Mouse (Mus musculus): ENCODE results near the gene Myl3.

Gene Myl3

DNA sequence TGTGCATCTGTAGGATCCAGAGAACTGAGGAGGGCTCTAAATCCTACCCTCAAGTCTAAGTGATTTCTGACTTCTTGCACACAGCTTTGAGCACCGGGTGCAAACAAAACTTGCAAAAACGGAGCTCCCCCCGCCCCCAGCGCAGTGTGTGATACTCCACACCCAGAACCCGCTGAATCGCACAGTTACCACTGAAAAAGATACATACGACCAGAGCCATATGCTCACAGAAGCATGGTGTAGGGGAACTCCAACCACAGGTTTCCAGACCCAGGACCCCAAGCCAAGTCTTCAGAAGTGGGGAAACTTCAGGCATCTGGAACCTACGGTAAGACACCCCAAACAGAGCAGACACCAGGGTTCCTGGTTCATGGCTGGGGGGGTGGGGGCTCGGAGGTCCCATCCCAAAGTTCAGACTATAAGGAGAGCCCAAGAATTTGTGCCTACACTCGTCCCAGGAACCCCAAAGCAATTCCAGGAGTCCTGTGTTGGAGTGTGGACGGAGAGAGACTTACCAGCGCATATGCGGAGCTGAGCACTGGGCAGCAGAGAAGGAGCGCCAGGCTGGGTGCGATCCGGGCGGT is at the start of gene Myl3:
Gene Myl3, plus strand, starts transcription at position 151 of the 584 bp plus-strand sequence.
- no peak for DNase-seq (ENCODE audit: low spot score in 2 of 2)

DNA sequence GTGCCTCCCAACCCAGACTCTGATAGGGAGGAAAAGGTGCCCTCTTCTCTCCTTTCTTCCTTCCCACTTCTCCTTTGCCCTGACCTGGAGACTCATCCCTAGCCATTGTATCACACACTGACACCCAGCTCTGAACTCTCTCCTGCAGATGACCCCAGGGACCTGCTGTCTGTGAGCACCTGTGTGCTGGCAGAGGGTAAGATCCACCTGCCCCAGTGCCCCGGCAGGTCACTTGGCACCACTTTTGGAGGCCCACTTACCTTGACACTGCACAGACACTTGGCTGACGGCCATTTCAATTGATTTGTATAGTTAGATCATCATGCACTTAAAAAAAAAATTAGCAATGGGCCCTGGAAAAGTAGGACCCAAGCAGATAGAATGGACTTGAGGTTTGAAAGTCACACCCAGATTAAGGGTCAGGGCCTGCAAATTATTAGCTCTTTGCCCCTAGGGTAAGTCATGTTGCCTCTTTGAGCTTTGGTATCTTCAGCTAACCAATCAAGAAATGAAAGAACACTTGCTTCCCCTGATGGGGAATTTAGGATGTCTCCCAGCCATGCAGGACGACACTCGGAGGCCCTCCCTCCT is 46.4 kb upstream of the Myl3 start:
- DNase-seq (ENCODE audit: low spot score in 2 of 2): no peak

DNA sequence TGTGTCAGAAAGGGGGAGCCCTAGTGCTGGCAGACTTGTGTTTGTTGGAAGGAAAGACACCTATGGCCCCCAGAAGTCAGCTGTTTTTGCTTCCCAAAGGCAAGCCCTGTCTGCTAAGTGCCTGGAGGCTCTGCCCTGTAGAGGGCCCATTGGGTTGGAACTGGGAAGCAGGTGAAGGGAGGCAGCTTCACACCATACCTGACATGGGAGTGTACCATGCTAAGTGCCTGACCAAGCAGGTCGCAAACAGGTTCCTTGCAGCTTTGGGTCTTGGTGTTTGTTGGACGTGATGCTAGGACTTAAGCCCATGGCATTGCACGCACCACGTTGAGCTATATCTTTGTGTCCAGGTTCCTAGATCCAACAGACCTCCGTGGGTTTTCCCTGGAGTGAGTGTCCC is 45.2 kb upstream of the Myl3 start:
- no peak for DNase-seq (ENCODE audit: low spot score in 2 of 2)

DNA sequence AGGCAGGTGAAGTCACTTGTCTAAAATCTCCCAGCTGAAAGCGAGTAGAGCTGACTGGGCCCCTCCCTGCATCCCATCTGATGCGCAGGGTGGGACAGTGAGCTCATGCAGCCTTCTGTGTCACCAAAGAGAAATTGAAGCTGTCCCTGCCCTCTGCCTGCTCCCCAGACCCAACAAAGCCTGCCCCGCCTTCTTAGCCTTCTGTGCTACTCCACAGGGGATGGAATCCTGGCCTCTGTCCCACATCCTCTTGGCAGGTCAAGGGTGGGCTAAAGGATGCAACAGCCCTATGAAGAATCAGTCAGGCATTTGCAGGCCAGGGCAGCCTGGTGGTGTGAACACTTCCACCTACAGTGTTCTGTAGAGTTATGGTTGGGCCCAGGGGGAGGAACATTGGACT is 44.2 kb upstream of the Myl3 start:
- no peak for DNase-seq (ENCODE audit: low spot score in 2 of 2)

DNA sequence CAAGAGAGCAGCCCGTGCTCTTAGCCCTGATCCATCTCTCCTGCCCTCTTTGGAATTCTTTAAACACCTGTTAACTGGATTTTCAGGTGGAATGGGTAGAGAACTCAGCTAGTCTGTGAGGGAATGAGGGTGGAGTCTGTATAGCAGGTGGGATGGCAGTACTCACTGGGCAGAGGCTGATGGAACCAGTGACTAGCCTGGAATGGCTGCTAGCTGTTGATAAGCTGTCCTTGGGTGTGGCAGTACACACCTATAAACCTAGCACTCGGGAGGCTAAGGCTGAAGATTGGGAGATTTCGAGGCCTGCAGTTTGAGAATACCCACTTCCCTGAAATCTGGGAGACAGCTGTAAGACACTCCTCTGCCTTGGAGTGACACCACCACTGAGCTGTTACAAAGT is 42.1 kb upstream of the Myl3 start:
- DNase-seq (ENCODE audit: low spot score in 2 of 2): no peak

DNA sequence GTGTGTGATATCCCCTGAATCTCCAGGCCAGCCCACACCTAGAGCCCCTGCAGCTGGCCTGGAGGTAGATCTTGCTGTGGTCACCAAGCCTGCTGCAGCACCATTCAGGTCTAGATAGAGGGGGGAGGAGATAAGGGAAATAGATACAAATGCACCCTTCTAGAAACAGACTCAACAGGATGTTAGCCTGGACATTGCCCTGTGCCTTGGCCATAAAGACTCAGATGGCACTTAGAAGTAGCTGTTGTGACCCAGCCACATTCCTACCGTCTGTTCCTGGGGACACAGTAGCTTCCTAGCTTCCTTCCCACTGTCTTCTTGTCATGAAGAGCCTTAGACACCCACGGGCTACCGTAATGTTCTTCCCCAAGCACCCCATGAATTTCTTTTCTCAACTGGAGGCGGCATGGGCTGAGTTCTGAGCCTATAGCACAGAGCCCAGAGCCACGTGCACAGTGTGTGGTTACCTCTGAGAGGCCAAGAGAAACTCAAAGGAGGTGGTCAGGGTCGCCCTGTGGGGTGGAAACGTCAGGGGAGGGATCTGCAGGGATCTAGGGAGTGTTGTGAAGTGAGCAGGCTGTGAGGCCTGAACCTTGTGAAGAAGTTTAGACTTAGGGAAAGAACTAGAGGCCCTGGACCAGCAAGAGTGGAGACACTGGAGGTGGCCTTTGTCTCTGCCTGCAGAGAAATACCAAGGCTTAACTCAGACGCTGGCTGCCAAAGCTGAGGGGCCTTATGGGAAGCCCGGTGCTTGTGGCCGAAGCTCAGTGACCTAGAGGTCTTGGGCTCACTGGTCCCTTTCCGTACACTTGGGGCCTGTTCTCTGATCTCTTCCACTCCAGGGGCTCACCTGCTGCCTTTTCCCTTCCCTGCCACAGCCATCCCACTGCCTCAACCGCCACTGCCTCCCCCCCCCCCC is 40.3 kb upstream of the Myl3 start:
- peak in 1 of 2 experiments; percentile 43 for DNase-seq (ENCODE audit: low spot score in 2 of 2)

DNA sequence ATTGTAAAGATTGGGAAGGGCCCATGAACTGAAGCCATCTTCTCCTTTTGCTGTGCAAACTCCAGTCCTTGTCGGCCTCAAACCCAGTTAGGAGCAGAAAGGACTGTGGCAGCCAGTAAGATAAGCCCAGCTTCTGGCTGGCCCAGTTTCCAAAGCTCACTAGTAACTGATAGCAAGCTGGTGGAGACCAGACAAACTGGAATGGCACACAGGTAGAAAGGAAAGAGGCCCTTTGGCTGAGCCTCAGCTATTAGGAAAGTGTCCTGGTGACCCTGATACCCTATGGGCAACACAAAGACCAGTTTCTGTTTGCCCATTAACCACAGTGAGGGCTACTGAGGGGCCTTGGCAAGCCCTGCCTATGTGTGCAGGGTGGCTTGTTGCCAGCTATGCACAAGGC is 38.8 kb upstream of the Myl3 start:
- no peak for DNase-seq (ENCODE audit: low spot score in 2 of 2)

DNA sequence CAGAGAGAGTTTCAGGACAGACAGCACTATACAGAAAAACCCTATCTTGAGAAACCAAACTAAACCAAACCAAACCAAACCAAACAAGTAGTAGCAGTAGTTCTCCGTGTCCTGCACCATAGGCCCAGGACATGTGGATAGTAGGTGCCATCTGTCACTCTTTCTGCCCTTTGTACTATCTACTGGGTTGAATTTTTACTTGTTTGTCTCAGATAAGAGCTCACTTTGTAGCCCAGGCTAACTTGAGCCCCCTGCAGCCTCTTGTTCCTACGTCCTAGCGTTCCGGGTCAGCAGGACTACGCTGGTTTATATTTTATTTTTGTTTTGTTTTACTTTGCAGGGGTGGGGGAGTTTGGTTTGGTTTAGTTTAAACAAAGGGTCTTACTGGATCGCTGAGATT is 37.7 kb upstream of the Myl3 start:
- no peak for DNase-seq (ENCODE audit: low spot score in 2 of 2)

DNA sequence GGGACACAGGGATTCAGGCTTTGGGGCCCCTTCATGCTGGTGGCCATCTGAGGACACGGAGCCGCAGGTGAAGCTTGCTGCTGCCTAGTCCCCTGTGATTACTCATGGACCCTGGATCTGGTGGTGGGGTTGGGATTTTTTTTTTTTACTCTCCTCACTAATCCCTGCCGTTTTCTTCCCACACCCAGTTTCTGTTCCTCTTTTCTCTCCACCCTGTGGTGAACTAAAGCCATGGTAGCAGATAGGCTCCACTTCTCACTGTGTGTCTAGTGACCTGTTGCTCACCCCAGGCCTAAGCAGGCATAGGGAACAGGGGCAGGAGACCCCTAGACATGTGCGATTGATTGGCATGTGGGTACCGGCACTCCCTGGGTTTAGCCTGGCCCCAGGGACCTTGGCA is 34.9 kb upstream of the Myl3 start:
- DNase-seq (ENCODE audit: low spot score in 2 of 2): no peak

DNA sequence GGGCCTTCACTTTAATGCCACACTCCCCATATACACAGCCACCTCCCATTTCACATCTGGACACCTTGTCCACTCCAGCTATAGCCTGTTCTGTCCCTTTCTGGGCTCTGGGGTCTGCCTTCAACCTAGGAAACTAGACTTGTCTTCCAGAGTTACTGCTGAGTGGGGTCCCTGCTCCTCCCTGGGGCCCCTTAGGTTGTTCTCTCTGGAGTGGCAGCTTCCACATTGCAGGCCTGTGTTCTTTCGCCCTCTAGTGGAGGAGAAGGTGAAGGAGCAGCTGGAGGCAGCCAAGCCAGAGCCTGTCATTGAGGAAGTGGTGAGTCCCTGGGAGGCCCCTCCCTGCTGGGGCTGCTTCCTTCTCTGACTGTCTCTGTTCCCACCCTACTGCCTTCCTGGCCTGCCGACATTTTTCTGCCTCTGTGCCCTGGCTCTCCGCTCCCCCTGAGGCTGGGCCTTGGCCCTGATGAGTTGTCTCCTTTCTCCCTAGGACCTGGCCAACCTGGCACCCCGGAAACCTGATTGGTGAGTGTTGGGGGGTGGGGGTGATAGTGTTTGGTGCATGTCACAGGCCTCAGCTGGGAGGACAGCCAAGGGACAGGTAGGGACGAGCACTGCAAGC is 31.9 kb upstream of the Myl3 start:
- peak; percentile 79 to 81 for DNase-seq (ENCODE audit: low spot score in 2 of 2)

DNA sequence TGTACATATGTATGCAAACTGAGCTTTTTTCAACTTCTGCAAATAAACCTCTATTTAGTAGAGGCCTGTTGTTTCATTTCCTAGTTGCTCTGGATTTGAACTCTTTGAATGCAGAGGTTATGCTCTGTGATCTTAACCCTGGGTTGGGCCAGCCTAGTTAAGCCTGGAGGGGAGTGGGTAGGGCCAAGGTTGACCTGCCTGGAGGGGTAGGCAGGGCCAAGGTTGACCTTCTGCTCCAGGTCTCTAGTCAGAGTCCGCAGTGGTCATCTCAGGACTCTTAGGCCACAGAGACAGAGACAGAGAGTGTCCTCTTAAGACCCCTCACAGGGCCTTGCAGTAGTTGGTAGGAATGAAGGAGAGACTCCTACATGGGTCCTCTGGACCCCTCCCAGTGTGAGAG is 30.1 kb upstream of the Myl3 start:
- DNase-seq (ENCODE audit: low spot score in 2 of 2): no peak

DNA sequence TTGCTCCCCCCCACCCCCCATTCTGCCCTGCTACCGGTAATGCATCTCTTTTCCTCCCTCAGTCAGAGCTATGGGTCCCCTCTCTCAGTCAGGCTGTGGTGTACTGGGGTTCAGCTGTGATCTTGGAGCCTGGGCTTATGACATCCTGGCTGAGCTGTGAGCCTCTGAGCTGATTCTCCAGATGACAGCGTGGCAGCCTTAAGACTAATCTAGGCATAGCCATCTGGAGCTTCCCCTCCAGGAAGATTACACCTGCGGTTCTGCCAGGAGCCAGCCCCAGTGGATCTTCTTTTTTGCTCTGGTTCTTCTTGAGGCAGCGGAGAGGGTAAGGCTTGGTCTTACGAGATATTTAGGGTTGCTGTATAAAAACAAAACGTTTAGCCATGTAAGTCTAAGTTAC is 29.7 kb upstream of the Myl3 start:
- no peak for DNase-seq (ENCODE audit: low spot score in 2 of 2)

DNA sequence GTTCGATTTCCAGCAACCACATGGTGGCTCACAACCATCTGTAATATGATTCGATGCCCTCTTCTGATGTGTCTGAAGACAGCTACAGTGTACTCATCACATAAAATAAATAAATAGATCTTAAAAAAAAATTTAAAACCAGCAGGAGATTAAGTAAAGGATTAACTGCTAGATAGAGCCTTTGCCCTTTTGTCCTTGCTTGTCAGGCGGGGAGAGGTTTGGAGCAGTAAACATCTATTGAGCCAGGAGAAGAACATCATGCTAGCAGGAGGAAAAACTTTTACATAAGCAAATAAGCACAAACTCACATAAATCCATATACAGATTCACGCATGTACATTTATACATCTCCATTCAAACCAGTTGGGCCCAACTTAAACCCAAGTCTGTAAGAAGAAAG is 29.1 kb upstream of the Myl3 start:
- DNase-seq (ENCODE audit: low spot score in 2 of 2): no peak

DNA sequence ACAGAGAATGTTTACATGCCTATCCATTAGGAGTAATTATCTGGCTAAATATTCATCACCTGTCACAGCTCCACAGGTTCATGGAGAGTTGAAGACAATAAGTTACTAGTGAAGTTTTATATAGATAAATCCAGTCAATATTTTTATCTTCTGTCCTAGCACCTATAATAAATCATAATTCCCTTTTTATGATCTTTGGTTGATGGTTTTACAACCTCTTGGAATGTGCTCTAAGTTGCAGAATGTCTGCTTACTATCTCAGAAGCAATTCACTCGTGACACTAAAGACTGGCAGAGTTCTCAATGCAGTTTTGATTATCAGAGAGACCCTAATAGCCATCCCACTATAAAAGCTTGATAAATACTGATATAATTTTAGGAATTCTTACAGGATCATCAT is 28.3 kb upstream of the Myl3 start:
- no peak for DNase-seq (ENCODE audit: low spot score in 2 of 2)

DNA sequence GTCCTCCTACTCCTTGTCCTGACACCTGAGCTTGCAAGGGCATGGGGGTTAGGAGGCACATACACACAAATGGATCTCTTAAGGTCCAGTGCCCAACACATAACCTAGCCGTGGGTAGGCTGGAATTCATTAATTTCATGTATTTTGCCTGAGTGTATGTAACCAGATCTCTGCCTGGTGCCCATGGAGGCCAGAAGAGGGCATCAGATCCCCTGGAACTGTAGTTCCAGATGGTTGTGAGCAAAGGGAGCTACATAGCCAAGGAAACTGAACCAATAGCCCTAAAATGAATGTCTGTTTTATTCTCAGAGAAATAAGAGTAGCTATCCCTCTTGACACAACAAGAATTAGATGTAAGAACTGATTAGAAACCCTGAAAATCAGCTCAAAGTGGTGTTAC is 26.2 kb upstream of the Myl3 start:
- no peak for DNase-seq (ENCODE audit: low spot score in 2 of 2)

DNA sequence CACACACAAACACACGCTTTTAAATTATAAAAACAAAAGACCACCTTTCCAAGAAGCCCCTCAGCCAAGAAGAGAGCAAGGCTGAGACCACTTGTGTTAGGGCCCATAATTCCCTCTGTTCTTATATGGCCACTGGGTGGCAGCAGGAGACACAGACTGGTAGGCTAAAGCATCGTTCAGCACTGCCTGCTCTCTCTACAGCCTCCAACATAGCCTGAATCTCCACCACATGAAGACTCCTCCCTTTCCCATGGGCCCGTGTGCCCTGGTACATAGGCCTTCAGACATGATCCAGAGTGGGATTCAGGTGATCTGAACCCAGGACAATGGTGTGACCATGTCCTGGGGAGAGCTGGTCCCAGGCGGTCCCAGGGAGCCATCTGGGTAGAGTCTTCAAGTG is 24.9 kb upstream of the Myl3 start:
- peak; percentile 74 to 76 for DNase-seq (ENCODE audit: low spot score in 2 of 2)

DNA sequence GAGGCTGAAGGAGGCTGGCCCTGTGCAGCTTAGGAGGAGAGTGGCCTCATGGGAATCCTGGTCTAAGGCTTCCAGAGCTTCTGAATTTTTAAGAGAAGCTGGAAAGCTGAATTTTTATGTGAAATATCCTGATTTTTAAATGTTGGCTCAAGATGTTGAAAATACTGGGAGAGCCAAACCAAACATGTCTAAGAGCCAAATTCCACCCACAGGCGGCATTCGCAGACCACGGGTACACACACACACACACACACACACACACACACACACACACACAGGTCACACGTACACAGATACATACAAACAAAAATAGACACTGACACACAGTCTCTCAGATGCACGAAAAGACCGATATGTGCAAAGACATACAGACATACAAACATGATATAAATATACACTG is 23.6 kb upstream of the Myl3 start:
- no peak for DNase-seq (ENCODE audit: low spot score in 2 of 2)

DNA sequence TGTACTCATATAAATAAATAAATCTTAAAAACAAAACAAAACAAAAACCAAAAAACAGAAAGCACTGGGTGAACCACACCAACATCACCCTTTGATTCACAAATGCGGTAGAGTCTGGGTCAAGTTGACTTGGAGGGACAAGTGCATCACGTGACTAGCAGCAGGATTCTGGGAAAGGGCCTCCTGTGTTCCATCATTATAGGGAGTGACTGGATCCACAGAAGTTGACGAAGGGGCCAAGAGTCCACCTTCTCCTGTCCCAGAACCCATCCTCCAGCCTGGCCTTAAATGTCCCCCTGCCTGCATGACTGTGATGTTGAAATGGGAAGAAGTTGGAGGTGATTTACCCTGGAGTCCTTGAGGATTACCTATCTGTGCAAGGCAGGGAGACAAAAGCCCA is 22.9 kb upstream of the Myl3 start:
- no peak for DNase-seq (ENCODE audit: low spot score in 2 of 2)

DNA sequence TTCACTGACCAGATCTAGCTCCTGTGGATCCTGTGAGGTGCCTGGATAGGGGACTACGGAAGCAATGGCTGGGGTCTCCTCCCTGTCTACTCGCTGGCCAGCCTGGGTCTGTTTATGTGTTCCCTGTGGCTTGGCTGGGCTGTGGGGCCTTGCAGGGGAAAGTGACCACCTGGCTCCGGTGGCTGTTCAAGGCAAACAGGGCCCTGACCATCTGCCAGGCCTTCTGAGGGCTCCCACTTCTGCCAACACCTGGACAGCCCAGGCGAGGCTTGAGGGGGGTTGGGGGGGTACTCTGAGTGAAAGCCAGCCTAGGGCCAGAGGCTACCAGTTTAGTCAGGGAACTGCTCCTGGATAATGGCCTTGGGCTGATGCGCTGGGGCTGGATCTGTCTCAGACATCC is 21.7 kb upstream of the Myl3 start:
- no peak for DNase-seq (ENCODE audit: low spot score in 2 of 2)

DNA sequence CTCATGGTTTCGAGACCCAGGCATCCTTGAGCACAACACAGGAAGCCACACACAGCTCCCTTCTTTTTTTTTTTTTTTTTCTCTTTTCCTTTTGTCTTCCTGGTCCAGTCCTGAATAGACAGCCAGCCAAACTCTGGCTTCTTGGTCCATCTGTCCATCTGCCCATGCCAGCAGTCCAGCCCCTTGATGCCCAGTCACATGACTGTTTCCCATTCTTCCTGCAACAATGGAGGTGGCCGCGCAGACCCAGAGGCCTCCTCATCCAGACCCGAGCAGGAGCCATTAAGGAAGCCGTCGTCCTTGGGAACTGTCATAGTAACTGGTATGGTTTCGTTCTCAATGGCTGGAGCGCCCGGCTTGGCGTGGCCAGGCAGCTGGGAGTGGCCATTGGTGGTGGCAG is 19.6 kb upstream of the Myl3 start:
- DNase-seq (ENCODE audit: low spot score in 2 of 2): no peak

DNA sequence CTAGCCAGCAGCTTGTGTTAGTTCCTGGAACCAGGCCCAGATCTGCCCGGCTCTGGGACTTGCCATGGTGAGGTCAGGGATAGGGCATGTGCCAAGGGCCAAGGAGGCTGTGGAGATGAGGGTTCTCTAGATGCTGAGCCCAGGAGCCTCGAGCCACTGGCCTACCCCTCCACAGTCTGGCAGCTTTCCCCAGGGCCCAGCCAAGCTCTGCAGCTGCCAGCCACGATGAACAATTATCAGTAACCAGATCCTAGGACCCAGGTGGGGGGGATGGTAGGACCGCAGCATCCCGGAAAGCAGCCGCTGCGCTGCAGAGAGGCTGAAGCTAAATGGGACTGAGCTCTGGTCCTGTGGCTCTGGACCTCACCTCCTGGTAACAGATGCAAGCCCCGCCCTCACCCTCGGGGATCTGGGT is 15.9 kb upstream of the Myl3 start:
- DNase-seq (ENCODE audit: low spot score in 2 of 2): peak; percentile 27 to 47

DNA sequence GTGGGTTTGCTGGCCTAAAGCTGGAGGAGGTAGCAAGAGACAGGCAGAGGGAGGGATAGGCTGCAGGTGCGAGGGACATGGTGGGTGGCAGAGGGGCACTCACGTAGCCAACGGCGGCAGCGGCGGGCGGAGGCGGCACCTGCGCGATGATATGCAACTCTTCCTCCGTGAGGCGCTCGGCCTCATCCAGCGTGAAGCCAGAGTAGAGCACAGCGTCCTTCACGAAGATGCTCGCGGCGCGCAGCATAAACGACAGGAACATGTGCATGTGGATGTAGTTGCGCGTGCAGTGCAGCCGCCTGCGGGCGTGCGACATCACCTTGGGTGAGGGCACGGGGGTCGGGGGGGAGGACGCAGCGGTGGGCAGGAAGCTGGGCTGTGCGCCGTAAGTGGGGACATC is 14.8 kb upstream of the Myl3 start:
- DNase-seq (ENCODE audit: low spot score in 2 of 2): peak; percentile 31 to 39

DNA sequence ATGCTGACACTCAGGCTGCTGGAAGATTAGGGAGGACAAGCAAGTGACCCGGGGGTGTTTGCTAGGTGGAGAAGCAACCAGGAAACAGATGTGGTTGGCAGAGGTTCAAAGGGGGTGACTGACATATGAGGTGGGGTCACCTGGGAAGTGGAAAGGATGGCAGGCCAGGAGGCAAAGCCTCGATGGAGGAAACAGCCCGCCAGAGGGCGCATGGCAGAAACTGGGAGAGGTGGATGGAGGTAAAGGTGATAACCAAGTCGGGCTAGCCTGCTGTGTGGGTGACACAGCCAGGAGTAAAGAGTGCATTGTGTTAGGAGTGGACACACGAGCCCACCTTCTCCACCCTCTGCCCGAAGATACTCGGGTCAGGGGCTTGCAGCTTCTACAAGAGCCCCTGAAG is 11.8 kb upstream of the Myl3 start:
- DNase-seq (ENCODE audit: low spot score in 2 of 2): peak in 1 of 2 experiments; percentile 52

Measured in right cerebral cortex, adult 2 months (tissue).